Mouse (Mus musculus): ENCODE measurements at regions not wholly inside any gene's neighbourhood (a gene's known extent, or its start where the extent isn't known, plus 50 kb on each side); places are given as distances from the start of the nearest gene placed in this dataset.

GRCm38 (mm10) chr12:25359931-25360330 lies 263.0 kb upstream of the Id2 start:
- WGBS, result 92% methylated on average over 5 of the region's 5 CpGs
- no peak overlapping the region for H3K9ac ChIP-seq
- H3K27me3 ChIP-seq, result no peaks in the 10 kb centered on the region
- H3K27ac ChIP-seq, result no peak overlapping the region
- no peak for ATAC-seq (replicated peaks; ENCODE audit: low FRiP score)
- no peak overlapping the region for H3K4me2 ChIP-seq
- peaks cover 3% of the 10 kb centered on the region; the same call in 1 of the 2 replicates for H3K4me1 ChIP-seq
- no peaks in the 10 kb centered on the region for H3K9me3 ChIP-seq (replicated peaks)
- H3K36me3 ChIP-seq, result no peaks in the 10 kb centered on the region
- H3K4me3 ChIP-seq (replicated peaks), result no peak overlapping the region

GRCm38 (mm10) chr12:25358846-25359525 lies 262.0 kb upstream of the Id2 start:
- H3K4me2 ChIP-seq, result no peak overlapping the region
- H3K36me3 ChIP-seq, result no peaks in the 10 kb centered on the region
- 54% methylated on average over 8 of the region's 8 CpGs for WGBS
- no peaks in the 10 kb centered on the region for H3K9me3 ChIP-seq (replicated peaks)
- no peak for ATAC-seq (replicated peaks; ENCODE audit: low FRiP score)
- no peak overlapping the region for H3K27ac ChIP-seq
- H3K4me1 ChIP-seq, result no peaks in the 10 kb centered on the region
- no peak overlapping the region for H3K4me3 ChIP-seq (replicated peaks)
- H3K27me3 ChIP-seq, result no peaks in the 10 kb centered on the region
- no peak overlapping the region for H3K9ac ChIP-seq

GRCm38 (mm10) chr12:25356774-25357173 lies 259.8 kb upstream of the Id2 start:
- Histone ChIP-seq H3K9me3 (replicated peaks) (no peaks in the 10 kb centered on the region), H3K9ac (no peak overlapping the region), H3K4me1 (no peaks in the 10 kb centered on the region), H3K27ac (no peak overlapping the region), H3K36me3 (no peaks in the 10 kb centered on the region), H3K4me3 (replicated peaks) (no peak overlapping the region), H3K4me2 (no peak overlapping the region), H3K27me3 (no peaks in the 10 kb centered on the region)
- no peak for ATAC-seq (replicated peaks; ENCODE audit: low FRiP score)
- WGBS, result 85% methylated on average over 2 of the region's 2 CpGs

- Histone ChIP-seq H3K4me3 (replicated peaks) (no peak overlapping the region), H3K36me3 (no peaks in the 10 kb centered on the region), H3K9ac (no peak overlapping the region), H3K4me1 (no peaks in the 10 kb centered on the region), H3K27ac (no peak overlapping the region), H3K27me3 (no peaks in the 10 kb centered on the region), H3K4me2 (no peak overlapping the region), H3K9me3 (replicated peaks) (no peaks in the 10 kb centered on the region)
- ATAC-seq (replicated peaks; ENCODE audit: low FRiP score), result no peak
- 70% methylated on average over 1 of the region's 1 CpGs for WGBS
Observed at GRCm38 (mm10) chr12:25355217-25355616, 258.3 kb upstream of the Id2 start.

GRCm38 (mm10) chr12:25353402-25353896 lies 256.5 kb upstream of the Id2 start:
- WGBS, result 61% methylated on average over 10 of the region's 10 CpGs
- Histone ChIP-seq H3K4me2 (no peak overlapping the region), H3K4me1 (no peaks in the 10 kb centered on the region), H3K9ac (no peak overlapping the region), H3K9me3 (replicated peaks) (no peaks in the 10 kb centered on the region), H3K27ac (no peak overlapping the region), H3K27me3 (no peaks in the 10 kb centered on the region), H3K36me3 (no peaks in the 10 kb centered on the region), H3K4me3 (replicated peaks) (no peak overlapping the region)
- ATAC-seq (replicated peaks; ENCODE audit: low FRiP score), result no peak

- ATAC-seq (replicated peaks; ENCODE audit: low FRiP score), result no peak
- Histone ChIP-seq H3K4me1 (no peaks in the 10 kb centered on the region), H3K27me3 (no peaks in the 10 kb centered on the region)
Observed at GRCm38 (mm10) chr12:25352160-25352559, 255.2 kb upstream of the Id2 start.

GRCm38 (mm10) chr12:25344354-25344753 lies 247.4 kb upstream of the Id2 start:
- no peak for ATAC-seq (replicated peaks; ENCODE audit: low FRiP score)
- Histone ChIP-seq H3K9ac (no peak overlapping the region), H3K4me3 (replicated peaks) (no peak overlapping the region), H3K4me1 (peaks cover 7% of the 10 kb centered on the region; the same call in 1 of the 2 replicates), H3K4me2 (no peak overlapping the region), H3K27me3 (no peaks in the 10 kb centered on the region), H3K9me3 (replicated peaks) (no peaks in the 10 kb centered on the region), H3K36me3 (no peaks in the 10 kb centered on the region), H3K27ac (no peak overlapping the region)
- WGBS, result 72% methylated on average over 17 of the region's 17 CpGs

More at GRCm38 (mm10) chr12:25352160-25352559, 255.2 kb upstream of the Id2 start:
- H3K9me3 ChIP-seq (replicated peaks), result no peaks in the 10 kb centered on the region
- H3K4me3 ChIP-seq (replicated peaks), result no peak overlapping the region
- no peak overlapping the region for H3K9ac ChIP-seq
- no peaks in the 10 kb centered on the region for H3K36me3 ChIP-seq
- H3K4me2 ChIP-seq, result no peak overlapping the region
- H3K27ac ChIP-seq, result no peak overlapping the region

GRCm38 (mm10) chr12:25338771-25339170 lies 241.8 kb upstream of the Id2 start:
- Histone ChIP-seq H3K4me2 (no peak overlapping the region), H3K27ac (no peak overlapping the region), H3K27me3 (no peaks in the 10 kb centered on the region), H3K36me3 (no peaks in the 10 kb centered on the region), H3K4me1 (no peaks in the 10 kb centered on the region), H3K4me3 (replicated peaks) (no peak overlapping the region), H3K9me3 (replicated peaks) (no peaks in the 10 kb centered on the region), H3K9ac (no peak overlapping the region)
- 76% methylated on average over 1 of the region's 1 CpGs for WGBS
- ATAC-seq (replicated peaks; ENCODE audit: low FRiP score), result no peak

GRCm38 (mm10) chr12:25335930-25336329 lies 239.0 kb upstream of the Id2 start:
- Histone ChIP-seq H3K9ac (no peak overlapping the region), H3K4me1 (no peaks in the 10 kb centered on the region), H3K36me3 (no peaks in the 10 kb centered on the region), H3K9me3 (replicated peaks) (no peaks in the 10 kb centered on the region), H3K27me3 (no peaks in the 10 kb centered on the region), H3K4me2 (no peak overlapping the region), H3K4me3 (replicated peaks) (no peak overlapping the region), H3K27ac (no peak overlapping the region)
- WGBS, result 69% methylated on average over 2 of the region's 2 CpGs
- ATAC-seq (replicated peaks; ENCODE audit: low FRiP score), result no peak

GRCm38 (mm10) chr12:25335069-25335468 lies 238.1 kb upstream of the Id2 start:
- 74% methylated on average over 5 of the region's 5 CpGs for WGBS
- no peaks in the 10 kb centered on the region for H3K36me3 ChIP-seq
- no peak overlapping the region for H3K4me2 ChIP-seq
- no peaks in the 10 kb centered on the region for H3K9me3 ChIP-seq (replicated peaks)
- no peaks in the 10 kb centered on the region for H3K27me3 ChIP-seq
- no peaks in the 10 kb centered on the region for H3K4me1 ChIP-seq
- no peak for ATAC-seq (replicated peaks; ENCODE audit: low FRiP score)
- no peak overlapping the region for H3K4me3 ChIP-seq (replicated peaks)
- H3K27ac ChIP-seq, result no peak overlapping the region
- no peak overlapping the region for H3K9ac ChIP-seq

GRCm38 (mm10) chr12:25332384-25333035 lies 235.6 kb upstream of the Id2 start:
- no peaks in the 10 kb centered on the region for H3K27me3 ChIP-seq
- no peaks in the 10 kb centered on the region for H3K36me3 ChIP-seq
- H3K9ac ChIP-seq, result no peak overlapping the region
- H3K4me2 ChIP-seq, result no peak overlapping the region
- WGBS, result 85% methylated on average over 11 of the region's 11 CpGs
- H3K27ac ChIP-seq, result no peak overlapping the region
- no peak overlapping the region for H3K4me3 ChIP-seq (replicated peaks)
- no peaks in the 10 kb centered on the region for H3K4me1 ChIP-seq
- no peak for ATAC-seq (replicated peaks; ENCODE audit: low FRiP score)
- H3K9me3 ChIP-seq (replicated peaks), result no peaks in the 10 kb centered on the region

- no peaks in the 10 kb centered on the region for H3K27me3 ChIP-seq
- no peak overlapping the region for H3K27ac ChIP-seq
- H3K4me2 ChIP-seq, result no peak overlapping the region
- no peaks in the 10 kb centered on the region for H3K9me3 ChIP-seq (replicated peaks)
- H3K4me1 ChIP-seq, result no peaks in the 10 kb centered on the region
- H3K36me3 ChIP-seq, result no peaks in the 10 kb centered on the region
- H3K9ac ChIP-seq, result no peak overlapping the region
- ATAC-seq (replicated peaks; ENCODE audit: low FRiP score), result no peak
- no peak overlapping the region for H3K4me3 ChIP-seq (replicated peaks)
- 79% methylated on average over 5 of the region's 5 CpGs for WGBS
Observed at GRCm38 (mm10) chr12:25330004-25330708, 233.2 kb upstream of the Id2 start.
